18 mouse cellular contexts compared by ENCODE assay signal in the genomic region with DNA sequence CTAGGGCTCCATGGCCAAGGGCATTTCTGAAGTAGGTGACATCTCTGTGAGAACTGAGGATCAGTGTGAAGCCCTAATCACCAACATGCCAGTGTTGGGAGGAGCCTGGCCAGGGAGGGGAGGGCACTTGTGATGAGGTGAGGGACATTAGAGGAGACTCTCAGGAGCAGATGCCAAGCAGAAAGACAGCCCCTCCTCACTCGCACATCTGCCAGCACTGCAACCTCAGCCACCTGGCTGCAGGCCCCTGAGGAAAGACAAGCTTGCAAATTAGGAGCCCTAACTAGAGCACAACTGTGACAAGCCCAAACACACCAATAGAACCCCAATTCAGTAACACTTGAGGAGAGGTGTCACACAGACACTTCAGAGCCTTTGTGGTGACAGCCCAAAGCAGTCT.
"Had no signal": no experiment of that assay in that cellular context is flagged by ENCODE, and none has a peak within 500 bp of the region (broad histone marks: within the 10 kb centered on the region; RNA-seq: fewer than 3 reads in every experiment).

No protein-coding gene starts in this region.

- H3K9me3 ChIP-seq: limb, embryonic 12.5 days; liver, embryonic 13.5 days; lung, embryonic 15.5 days; midbrain, embryonic 10.5 days; neural tube, embryonic 12.5 days had no signal

- H3K27me3 ChIP-seq: limb, embryonic 12.5 days; liver, embryonic 13.5 days; lung, embryonic 15.5 days; neural tube, embryonic 12.5 days had no signal

- DNase-seq: kidney, adult 11 months; kidney, adult 9 months; kidney, postnatal 36 days; layer of hippocampus, adult 9-11 months; layer of hippocampus, postnatal 36 days; liver; liver, embryonic 13.5 days; liver, postnatal 0 days; lung, postnatal 14 days; midbrain, embryonic 14.5 days; retina, postnatal 1 day; right cerebral cortex, postnatal 4 days; spleen, adult 18-20 months had no signal

- H3K27ac ChIP-seq: kidney, postnatal 0 days; limb, embryonic 12.5 days; liver, embryonic 13.5 days; lung, embryonic 15.5 days; midbrain, embryonic 10.5 days; neural tube, embryonic 12.5 days had no signal

- ATAC-seq: liver, postnatal 0 days had no signal

- H3K4me2 ChIP-seq: limb, embryonic 12.5 days; liver, embryonic 13.5 days; lung, embryonic 15.5 days; neural tube, embryonic 12.5 days had no signal

- H3K4me3 ChIP-seq: limb, embryonic 12.5 days; liver, embryonic 13.5 days; lung, embryonic 15.5 days; midbrain, embryonic 10.5 days; neural tube, embryonic 12.5 days had no signal

- H3K9ac ChIP-seq: limb, embryonic 12.5 days; liver, embryonic 13.5 days; liver, postnatal 0 days; lung, embryonic 15.5 days; neural tube, embryonic 12.5 days had no signal

- H3K4me1 ChIP-seq: limb, embryonic 12.5 days; lung, embryonic 15.5 days had no signal

- H3K36me3 ChIP-seq: limb, embryonic 12.5 days; liver, embryonic 13.5 days; lung, embryonic 15.5 days; midbrain, embryonic 10.5 days; neural tube, embryonic 12.5 days had no signal
